Mouse (Mus musculus) megakaryocyte, embryonic 14.5 days (primary cell): ENCODE data around the gene Ppp3ca.

Source experiments
- FLI1 ChIP-seq: IDR thresholded peaks from 2 replicates; pipeline ENCODE4 v1.6.1; 2012; ENCODE audit warnings: low read length, inconsistent platforms, mixed read lengths
- GATA1 ChIP-seq: IDR thresholded peaks from 3 replicates; pipeline ENCODE4 v1.6.1; 2012; ENCODE audit warnings: mixed read lengths, low read length, inconsistent platforms, borderline replicate concordance

- no peak for TF ChIP-seq GATA1
- no peak for TF ChIP-seq FLI1
Measured at GRCm38 (mm10) chr3:136948142-136948541, 278.2 kb downstream of the Ppp3ca start.
